Mouse (Mus musculus): ENCODE results near the gene Lkaaear1.

The Lkaaear1 gene

DNA sequence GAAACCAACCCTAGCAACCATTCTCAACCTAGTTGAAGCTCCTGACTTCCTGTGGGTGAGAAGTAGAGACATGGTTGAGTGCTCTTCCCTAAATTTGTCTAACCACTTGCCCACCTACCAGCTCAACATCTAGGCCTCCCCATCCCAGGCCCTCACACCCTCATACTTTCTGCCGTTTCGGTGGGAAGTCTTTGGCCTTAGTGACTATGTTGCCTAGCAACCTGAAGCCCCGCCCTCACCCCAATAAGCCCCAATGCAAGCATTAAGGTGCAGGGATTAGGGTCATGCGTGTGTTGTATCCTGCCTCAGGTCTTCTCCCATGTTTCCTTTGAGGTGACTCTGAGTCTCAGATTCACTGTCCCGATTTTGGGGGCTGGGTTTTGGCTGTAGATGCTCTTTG is at the start of gene Lkaaear1:
Lkaaear1 (minus strand) TSS at position 202 of the 400 bp plus-strand sequence.
- no peak for DNase-seq (ENCODE audit: low spot score in 2 of 2)

GRCm38 (mm10) chr2:181730051-181730450 is 31.8 kb upstream of the Lkaaear1 start:
- no peak for DNase-seq (ENCODE audit: low spot score in 2 of 2)

- no peak for DNase-seq (ENCODE audit: low spot score in 2 of 2)
Observed at GRCm38 (mm10) chr2:181727659-181728262, 29.5 kb upstream of the Lkaaear1 start.

GRCm38 (mm10) chr2:181722213-181722612 is 24.0 kb upstream of the Lkaaear1 start:
- no peak for DNase-seq (ENCODE audit: low spot score in 2 of 2)

DNA sequence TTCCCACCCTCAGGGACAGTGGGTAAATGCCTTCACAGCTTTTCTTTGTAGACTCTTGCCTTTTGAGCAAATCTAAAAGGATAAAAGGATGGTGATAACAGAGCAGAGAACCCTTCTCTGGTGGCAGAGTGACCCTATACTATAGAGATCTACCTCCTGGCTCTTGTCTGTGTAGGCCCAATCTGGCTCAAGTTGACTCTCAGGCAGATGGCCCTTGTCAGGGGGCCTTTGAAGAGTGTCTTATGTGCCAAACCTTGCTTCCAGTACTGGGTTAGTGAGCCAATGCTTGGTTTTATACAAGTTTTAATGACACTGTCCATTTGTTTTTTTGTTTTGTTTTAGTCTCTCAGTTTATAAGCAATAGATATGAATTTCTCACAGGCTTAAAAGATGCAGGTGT is 23.0 kb upstream of the Lkaaear1 start:
- DNase-seq (ENCODE audit: low spot score in 2 of 2) = no peak

- DNase-seq (ENCODE audit: low spot score in 2 of 2) = no peak
Observed at GRCm38 (mm10) chr2:181720061-181720460, 21.8 kb upstream of the Lkaaear1 start.

DNA sequence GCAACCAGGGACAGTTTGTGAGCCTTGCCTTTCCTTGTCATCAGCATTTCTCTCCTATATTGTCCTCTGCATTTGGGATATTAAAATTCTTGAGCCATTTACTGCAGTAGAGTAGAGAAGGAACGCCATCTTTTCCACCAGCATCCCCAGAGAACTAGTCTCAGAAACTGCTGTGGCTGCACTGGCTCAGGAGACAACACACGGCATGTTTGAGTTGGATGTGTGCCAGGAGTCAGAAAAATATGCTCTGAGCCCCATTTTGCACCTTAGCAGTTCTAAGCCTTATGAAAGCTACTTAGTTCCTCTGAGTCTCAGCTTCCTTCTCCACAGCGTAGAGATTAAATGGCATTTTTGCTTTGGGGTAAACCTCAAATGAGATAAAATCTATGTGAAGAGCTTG is 18.7 kb upstream of the Lkaaear1 start:
- DNase-seq (ENCODE audit: low spot score in 2 of 2) = no peak

DNA sequence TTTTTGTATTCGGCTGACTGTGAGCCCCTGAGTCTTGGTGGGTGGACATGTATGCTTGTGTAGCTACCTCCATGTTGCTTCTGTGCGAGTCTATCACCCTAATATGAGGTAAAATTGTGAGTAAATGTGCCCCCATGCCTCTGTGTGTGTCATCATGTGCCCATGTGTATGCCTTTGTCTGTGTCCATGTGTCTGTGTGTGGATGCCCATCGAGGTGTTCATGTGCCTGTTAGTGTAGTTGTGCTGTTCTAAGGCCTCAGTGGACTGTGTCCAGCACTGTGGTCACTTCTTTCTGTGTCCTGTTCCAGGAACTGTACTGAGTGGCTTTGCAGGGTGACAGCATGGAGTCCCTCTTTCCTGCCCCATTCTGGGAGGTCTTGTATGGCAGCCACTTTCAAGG is 17.1 kb upstream of the Lkaaear1 start:
- DNase-seq (ENCODE audit: low spot score in 2 of 2) = no peak

DNA sequence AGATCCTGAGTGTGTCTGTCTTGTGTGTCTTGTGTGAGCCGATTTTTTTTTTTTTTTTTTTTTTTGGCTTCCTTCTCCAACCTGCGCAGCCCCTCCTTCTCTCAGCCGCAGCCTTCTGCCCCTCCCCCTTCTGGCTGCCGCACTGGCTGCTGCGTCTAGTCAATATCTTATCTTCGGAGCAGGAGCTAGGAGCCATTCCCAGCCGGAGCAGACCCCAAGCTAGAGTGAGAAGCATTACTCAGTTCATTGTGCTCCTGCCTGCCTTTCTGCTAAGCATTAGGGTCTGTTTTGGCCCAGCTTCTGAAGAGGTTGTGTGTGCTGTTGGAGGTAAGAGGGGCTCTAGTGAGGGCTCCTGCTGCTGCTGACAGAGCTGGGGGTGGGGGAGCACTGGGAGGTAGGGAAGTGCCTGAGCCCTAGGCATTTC is 16.7 kb upstream of the Lkaaear1 start, which contains the start of gene Oprl1:
Oprl1 (plus strand) TSS at position 114 of the 424 bp plus-strand sequence.
- DNase-seq (ENCODE audit: low spot score in 2 of 2) = peak in 1 of 2 experiments; percentile 48

GRCm38 (mm10) chr2:181713749-181714148 is 15.5 kb upstream of the Lkaaear1 start:
- no peak for DNase-seq (ENCODE audit: low spot score in 2 of 2)

GRCm38 (mm10) chr2:181706668-181707067 is 8.4 kb upstream of the Lkaaear1 start:
- no peak for DNase-seq (ENCODE audit: low spot score in 2 of 2)

DNA sequence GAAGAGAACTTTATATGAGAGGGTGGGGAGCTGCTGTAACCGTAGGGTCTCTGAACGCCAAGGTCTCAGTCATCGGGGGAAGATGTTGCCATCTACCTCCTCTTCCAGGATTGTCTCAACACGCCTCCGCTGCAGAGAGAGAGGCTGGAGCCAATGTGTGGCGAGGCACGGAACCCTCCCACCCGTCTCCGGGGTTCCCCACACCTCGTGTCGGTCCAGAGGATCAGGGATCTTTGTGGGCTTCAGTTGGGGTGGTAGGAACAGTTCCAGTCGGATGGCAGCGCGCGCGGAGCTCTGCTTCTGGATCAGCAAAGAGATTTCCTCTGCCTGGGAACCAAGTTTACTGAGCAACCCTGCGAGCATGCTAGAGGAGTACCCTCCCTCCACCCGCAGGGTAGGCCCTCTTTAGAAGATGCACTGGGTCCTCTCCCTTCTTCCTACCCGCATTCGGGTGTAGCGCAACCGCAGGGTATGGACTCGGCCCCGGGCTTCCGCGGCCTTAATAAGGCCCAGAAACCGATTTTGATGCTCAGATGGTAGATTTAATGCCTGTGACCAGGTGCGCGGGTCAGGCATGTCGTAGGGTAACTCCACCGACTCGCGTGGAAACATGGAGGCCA is 1.3 kb downstream of the Lkaaear1 start:
- DNase-seq (ENCODE audit: low spot score in 2 of 2) = no peak

DNA sequence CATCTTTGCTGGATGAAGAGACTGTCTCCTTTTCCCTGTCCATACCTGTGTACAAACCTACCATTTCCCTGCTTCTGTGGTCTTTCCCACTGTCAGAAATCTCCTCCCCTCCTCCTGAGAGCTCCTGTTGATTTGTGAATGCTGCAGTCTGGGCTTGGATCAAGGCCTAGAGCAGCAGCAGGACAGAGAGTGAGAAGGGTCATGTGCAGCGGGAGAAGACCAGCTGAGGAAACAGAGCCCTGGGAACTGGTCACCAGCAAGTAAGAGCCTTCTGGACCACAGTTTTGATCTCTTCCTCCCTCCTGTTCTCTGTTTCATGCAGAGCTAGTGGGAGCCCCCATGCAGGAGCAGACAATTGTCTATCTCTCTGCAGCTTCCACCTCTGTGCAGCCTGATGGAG is 2.5 kb downstream of the Lkaaear1 start:
- no peak for DNase-seq (ENCODE audit: low spot score in 2 of 2)

DNA sequence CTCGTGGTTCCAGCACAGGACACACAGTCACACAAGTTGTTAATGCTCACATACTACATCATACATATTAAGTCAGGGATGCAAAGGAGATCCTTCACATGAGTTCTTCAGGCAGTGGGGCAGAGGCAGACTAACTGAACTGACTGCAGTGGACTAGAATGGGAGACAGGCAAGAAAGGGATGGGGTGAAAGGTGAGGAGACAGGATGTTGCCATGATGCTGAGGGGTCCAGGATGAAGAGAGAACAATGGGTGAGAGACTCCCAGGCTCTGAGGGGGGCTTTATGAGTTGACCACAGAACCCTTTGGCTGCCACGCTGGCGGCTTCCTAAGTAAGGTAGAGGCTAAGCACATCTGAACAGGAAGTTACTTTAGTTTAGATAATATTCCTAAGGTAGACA is 3.7 kb downstream of the Lkaaear1 start:
- no peak for DNase-seq (ENCODE audit: low spot score in 2 of 2)

DNA sequence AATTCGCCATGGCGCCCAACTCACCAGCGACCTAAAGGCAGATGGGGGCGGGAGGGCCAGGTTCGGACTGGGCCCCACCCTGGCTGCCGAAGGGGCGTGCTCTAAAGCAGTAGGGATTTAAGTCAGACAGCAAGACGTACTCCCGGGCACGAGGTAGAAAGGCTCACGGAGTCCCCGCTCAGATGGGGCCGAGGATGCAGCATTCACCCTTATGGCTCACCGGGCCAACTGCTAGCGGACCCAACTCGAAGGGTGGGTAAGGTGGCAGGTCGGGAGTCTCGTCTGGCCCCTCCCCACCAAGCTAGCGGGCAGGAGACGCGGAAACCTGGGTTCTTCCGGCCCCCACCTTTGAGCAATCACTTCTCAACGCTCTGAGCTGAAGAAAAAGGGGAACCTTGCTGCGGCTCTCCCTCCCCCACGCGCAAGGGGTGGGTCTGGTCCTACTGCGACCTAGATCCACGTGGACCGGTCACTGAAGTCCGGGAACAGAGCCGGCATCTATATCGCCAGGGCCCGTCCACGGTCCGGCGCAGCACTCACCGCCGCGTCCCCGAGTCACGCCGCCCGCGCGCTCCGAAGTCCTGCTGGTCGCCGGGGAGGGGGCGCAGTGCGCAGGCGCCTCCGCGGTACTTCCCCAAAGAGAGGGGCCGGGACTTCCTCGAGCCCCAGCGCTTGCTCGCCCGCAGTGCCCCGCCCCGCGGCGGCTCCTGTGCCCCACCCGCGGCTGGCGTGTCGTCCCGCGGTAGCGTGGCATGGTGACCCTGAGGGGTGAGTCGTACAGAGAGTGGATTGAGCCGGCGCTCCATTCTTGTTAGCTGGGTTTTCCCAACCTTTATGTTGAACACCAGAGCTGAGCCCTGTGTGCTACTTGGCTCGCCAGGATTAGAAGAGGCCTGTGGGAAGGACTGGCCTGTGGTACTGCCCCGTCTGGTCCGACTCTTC is 4.6 kb downstream of the Lkaaear1 start, which contains the start of gene Rgs19:
Rgs19 (minus strand) TSS at position 639 of the 942 bp plus-strand sequence.
- DNase-seq (ENCODE audit: low spot score in 2 of 2) = peak; percentile 59 to 69

DNA sequence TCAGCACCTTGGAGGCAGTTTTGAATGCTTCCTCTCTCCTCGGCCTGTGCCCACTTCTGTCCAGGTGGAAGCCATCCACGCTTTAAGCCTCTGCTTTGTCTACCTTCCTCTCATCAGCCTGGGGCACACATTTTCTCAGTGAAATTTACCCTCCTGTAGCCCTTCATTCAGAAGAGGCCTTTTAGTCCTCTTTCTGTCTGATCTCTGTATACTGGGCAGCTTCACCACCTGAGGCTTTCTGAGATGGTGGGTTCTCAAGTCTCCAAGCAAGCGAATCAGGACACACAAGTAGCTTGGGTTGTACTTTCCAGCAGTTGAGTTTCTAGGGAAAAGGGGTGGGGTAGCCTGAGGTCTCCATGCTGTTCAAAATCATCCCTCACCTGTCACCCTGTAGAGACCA is 5.9 kb downstream of the Lkaaear1 start:
- DNase-seq (ENCODE audit: low spot score in 2 of 2) = no peak

DNA sequence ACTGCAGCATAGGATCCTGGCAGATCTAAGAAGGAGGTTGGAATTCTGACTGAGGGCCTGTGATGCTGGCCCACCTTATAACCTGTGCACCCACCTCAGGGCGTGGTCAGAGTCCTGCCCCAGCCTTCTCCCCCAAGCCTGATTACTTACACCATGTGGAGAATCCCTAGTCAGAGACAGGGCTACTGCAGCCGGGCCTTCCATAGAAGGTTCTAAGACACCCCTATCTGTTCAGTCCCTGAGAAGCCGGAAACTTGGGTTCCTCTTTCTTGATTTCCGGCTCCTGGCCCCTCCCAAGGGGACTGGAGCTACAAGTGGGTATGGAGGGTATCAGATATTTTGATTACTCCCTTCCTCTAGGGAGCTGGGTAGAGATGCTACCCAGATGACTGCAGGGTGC is 6.7 kb downstream of the Lkaaear1 start:
- no peak for DNase-seq (ENCODE audit: low spot score in 2 of 2)

DNA sequence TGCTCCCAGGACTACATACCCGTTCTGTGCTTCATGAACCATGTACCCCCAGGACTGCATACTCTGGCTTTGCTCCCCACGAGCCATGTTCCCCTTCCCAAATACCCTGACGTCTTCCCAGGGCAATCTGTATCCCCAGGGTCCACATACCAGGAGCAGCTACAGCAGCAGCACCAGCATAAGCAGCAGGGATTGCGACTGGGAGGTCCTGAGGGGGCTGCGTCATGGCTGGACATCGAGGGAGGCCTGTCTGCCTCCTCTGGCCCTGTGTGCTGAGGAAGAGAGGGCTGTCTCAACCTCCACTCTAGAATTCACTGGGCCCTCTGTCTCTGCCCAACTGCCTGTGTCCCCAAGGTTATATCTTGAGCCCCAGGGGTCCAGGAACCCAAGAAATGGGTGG is 7.2 kb downstream of the Lkaaear1 start:
- no peak for DNase-seq (ENCODE audit: low spot score in 2 of 2)

- no peak for DNase-seq (ENCODE audit: low spot score in 2 of 2)
Observed at GRCm38 (mm10) chr2:181689466-181690160, 8.6 kb downstream of the Lkaaear1 start.

DNA sequence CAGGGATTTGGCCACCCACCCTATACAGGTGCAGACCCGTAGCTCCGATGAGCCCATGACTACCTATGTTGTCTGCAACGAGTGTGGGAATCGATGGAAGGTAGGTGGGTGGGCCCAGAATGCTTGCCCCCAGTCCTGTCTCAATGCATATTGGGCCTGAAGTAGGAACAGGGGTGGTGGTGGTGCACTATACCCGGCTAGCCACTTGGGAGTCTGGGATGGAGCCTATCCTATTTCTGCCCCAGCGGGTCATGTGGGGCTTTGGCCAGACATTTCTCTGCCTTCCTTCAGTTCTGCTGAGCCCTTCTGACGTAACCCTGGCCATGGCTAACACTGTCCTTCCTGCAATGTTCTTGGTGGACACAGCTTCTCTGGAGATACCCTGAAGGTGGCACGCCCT is 10.7 kb downstream of the Lkaaear1 start:
- DNase-seq (ENCODE audit: low spot score in 2 of 2) = no peak

GRCm38 (mm10) chr2:181685686-181686085 is 12.6 kb downstream of the Lkaaear1 start:
- no peak for DNase-seq (ENCODE audit: low spot score in 2 of 2)

- DNase-seq (ENCODE audit: low spot score in 2 of 2) = no peak
Observed at GRCm38 (mm10) chr2:181684713-181685112, 13.5 kb downstream of the Lkaaear1 start.
